Mouse (Mus musculus): ENCODE measurements around the gene Ndufb10.

- TF ChIP-seq CTCF (IDR thresholded peaks at IDR 0.05; ENCODE audit: extremely low read depth, insufficient read depth, insufficient read length, insufficient replicate concordance) (no peak), POLR2A (IDR thresholded peaks at IDR 0.05; ENCODE audit: low read depth, low read length) (no peak)
These were observed 8.1 kb downstream of the Ndufb10 start for GRCm38 (mm10) chr17:24716166-24716682.
